Mouse (Mus musculus) embryonic facial prominence, embryonic 11.5 days (tissue): ENCODE measurements around the gene Trim45. TPM values are rescaled to one million over a fixed set of nuclear protein-coding genes. Genes with fewer than 3 reads are reported as not detected.

ENCODE experiments used
- ATAC-seq: fragments of 200-750 bp; cut with Nextera tagmentation; replicated peaks from 2 replicates; pipeline ENCODE4 v1.8.0; 2017; ENCODE audit warnings: low read depth; ENCODE audit not compliant: insufficient number of reproducible peaks, low FRiP score, low TSS enrichment
- DNase-seq: peaks from one replicate; pipeline ENCODE4 v3.0.0-alpha.2; 2015; ENCODE audit warnings: low spot score
- H3K27ac ChIP-seq: fragments of 300-500 bp; sonication (generic); replicated peaks from 2 replicates; pipeline ENCODE4 v1.5.1; 2014; ENCODE audit warnings: mild to moderate bottlenecking, low read depth, low read length, control low read depth
- H3K27me3 ChIP-seq: fragments of 300-500 bp; sonication (generic); 2 replicates; pipeline ENCODE4 v1.6.1; 2014; ENCODE audit warnings: mild to moderate bottlenecking, low read length, moderate library complexity, mixed read lengths; ENCODE audit not compliant: control insufficient read depth, insufficient read depth
- H3K36me3 ChIP-seq: fragments of 300-500 bp; sonication (generic); replicated peaks from 2 replicates; pipeline ENCODE4 v1.6.1; 2014; ENCODE audit warnings: low read depth, mild to moderate bottlenecking, low read length, moderate library complexity, mixed read lengths; ENCODE audit not compliant: control insufficient read depth, insufficient read depth
- H3K4me1 ChIP-seq: fragments of 300-500 bp; sonication (generic); 2 replicates; pipeline ENCODE4 v1.6.1; 2014; ENCODE audit warnings: low read length, mixed read lengths; ENCODE audit not compliant: control insufficient read depth, insufficient read depth
- H3K4me2 ChIP-seq: fragments of 300-500 bp; sonication (generic); 2 replicates; pipeline ENCODE4 v1.6.1; 2014; ENCODE audit warnings: low read depth, mild to moderate bottlenecking, control low read depth, low read length, moderate library complexity
- H3K4me3 ChIP-seq: fragments of 300-500 bp; sonication (generic); 2 replicates; pipeline ENCODE4 v1.5.1; 2014; ENCODE audit warnings: low read depth, low read length, control low read depth
- H3K9ac ChIP-seq: fragments of 300-500 bp; sonication (generic); replicated peaks from 2 replicates; pipeline ENCODE4 v1.6.1; 2014; ENCODE audit warnings: mild to moderate bottlenecking, control low read depth, low read length
- H3K9me3 ChIP-seq: fragments of 300-500 bp; sonication (generic); replicated peaks from 2 replicates; pipeline ENCODE4 v1.6.1; 2016; ENCODE audit warnings: mild to moderate bottlenecking, low read length, inconsistent platforms, mixed read lengths; ENCODE audit not compliant: control insufficient read depth
- WGBS: fragments of 180-500 bp; shearing (Covaris S2); extraction: QIAGEN DNeasy Blood & Tissue Kit; methylation state at CpG from one replicate; pipeline ENCODE4 v1.1.7; 2014; 5-methylcytosine and 5-hydroxymethylcytosine counted together
- polyA plus RNA-seq: library from polyadenylated mRNA; unstranded; fragments of >200 nt; fragmentation: Nextera tagmentation; extraction: Ambion mirVana; gene quantifications from 2 replicates; pipeline ENCODE4 v1.2.1, GENCODE M21; 2014

Trim45 gene
- polyA plus RNA-seq, 1 experiment from 2014 or later: 4.3 TPM

DNA sequence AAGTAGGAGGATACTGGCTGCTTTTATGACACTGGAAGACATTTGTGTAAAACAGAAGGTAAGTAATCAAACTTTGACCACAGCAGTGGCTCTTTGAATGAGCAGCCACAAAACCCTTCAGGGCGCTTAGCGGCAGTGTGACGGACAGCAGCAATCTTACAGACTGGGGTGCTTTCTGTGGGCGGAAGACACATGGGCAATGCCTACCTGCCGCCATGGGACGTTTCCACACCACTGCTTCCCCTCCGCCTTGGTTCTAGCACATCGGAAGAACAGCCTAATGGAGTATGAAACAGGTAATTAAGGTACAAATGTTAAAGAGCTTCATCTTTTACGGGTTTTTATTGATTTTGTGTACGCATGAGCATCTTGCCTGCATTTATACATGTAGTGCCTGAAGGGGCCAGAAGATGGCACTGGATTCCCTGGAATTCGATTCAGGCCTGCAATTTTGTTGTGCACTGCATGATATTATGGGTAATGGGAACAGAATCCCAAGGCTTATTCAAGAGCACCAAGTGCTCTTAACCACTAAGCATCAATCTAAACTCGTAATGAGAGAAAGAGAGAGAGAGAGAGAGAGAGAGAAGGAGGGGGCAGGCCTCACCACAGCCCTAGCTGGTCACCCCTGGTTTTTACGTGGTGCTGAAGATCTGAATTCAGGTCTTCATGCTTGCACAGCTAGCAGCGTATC, 42.0 kb downstream of the Trim45 start:
- Histone ChIP-seq H3K36me3 (peaks cover 5% of the 10 kb centered on the region; the same call in 1 of the 2 replicates), H3K4me2 (no peak overlapping the region), H3K9ac (no peak overlapping the region), H3K9me3 (no peaks in the 10 kb centered on the region), H3K4me1 (no peaks in the 10 kb centered on the region), H3K27ac (no peak overlapping the region), H3K27me3 (no peaks in the 10 kb centered on the region), H3K4me3 (no peak overlapping the region)
- 82% methylated on average over 14 of the region's 14 CpGs for WGBS
- DNase-seq: peak; percentile 57
- ATAC-seq: no peak

- no peaks in the 10 kb centered on the region for H3K36me3 ChIP-seq
- no peaks in the 10 kb centered on the region for H3K4me1 ChIP-seq
- peak within 1 kb of the TSS; percentile 63 for H3K4me3 ChIP-seq
- no peak within 1 kb of the TSS for H3K27ac ChIP-seq
- no peaks in the 10 kb centered on the region for H3K27me3 ChIP-seq
- DNase-seq (peak; percentile 96), ATAC-seq (peak; percentile 96)
- H3K9ac ChIP-seq: peak within 1 kb of the TSS; percentile 73
- under 1% methylated on average over 40 of the region's 40 CpGs for WGBS
- peak within 1 kb of the TSS; percentile 45 for H3K4me2 ChIP-seq
- no peaks in the 10 kb centered on the region for H3K9me3 ChIP-seq
These were observed 47.3 kb downstream of the Trim45 start, which contains the start of gene Ttf2 for GRCm38 (mm10) chr3:100969176-100969917. Ttf2 (minus strand) TSS chr3:100969663.

DNA sequence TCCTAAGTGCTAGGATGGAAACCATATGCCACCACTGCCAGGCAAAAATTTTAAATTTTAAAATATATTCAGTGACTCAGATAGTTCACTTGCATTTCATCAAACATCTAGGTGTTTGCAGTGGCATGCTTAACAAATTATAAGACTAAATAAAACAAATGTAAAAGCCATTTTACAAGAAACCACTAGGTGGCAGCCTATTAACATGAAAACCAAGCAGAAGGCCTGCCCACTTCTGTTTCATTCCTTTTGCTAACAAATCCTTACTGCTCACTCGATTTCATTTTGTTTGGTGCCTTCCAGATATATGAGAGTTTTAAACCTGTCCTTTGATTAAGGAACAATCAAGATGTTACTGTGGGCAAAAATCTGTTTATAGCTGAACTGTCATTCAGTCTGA, 51.9 kb downstream of the Trim45 start:
- Histone ChIP-seq H3K9ac (no peak overlapping the region), H3K36me3 (no peaks in the 10 kb centered on the region), H3K4me2 (no peak overlapping the region), H3K4me3 (no peak overlapping the region), H3K4me1 (no peaks in the 10 kb centered on the region), H3K9me3 (no peaks in the 10 kb centered on the region), H3K27me3 (no peaks in the 10 kb centered on the region), H3K27ac (no peak overlapping the region)
- WGBS: 5% methylated on average over 1 of the region's 1 CpGs
- ATAC-seq (no peak), DNase-seq (peak; percentile 78)

GRCm38 (mm10) chr3:100979290-100979689, 57.3 kb downstream of the Trim45 start:
- no peak for ATAC-seq
- Histone ChIP-seq H3K27me3 (no peaks in the 10 kb centered on the region), H3K36me3 (no peaks in the 10 kb centered on the region), H3K27ac (no peak overlapping the region), H3K9ac (no peak overlapping the region), H3K4me1 (no peaks in the 10 kb centered on the region), H3K4me2 (no peak overlapping the region), H3K9me3 (no peaks in the 10 kb centered on the region), H3K4me3 (no peak overlapping the region)
- DNase-seq: no peak
- WGBS: 76% methylated on average over 8 of the region's 8 CpGs

Other genes starting within 250 kb of the Trim45 start
- 61.3 and 66.0 TPM in 2 replicates for gene Man1a2, start 236.7 kb upstream of the Trim45 start, polyA plus RNA-seq
- gene Vtcn1, start 96.7 kb upstream of the Trim45 start, polyA plus RNA-seq: 0.15 TPM in 1 of 2 replicates, not detected in the other
- gene Ttf2, start 47.5 kb downstream of the Trim45 start, polyA plus RNA-seq: 23.0 and 25.0 TPM in 2 replicates
- gene Cd101, start 107.4 kb downstream of the Trim45 start, polyA plus RNA-seq: not detected in 2 replicates
- 4.8 and 6.5 TPM in 2 replicates for gene Ptgfrn, start 188.1 kb downstream of the Trim45 start, polyA plus RNA-seq